Mouse (Mus musculus) layer of hippocampus, postnatal 14 days (tissue): ENCODE data around the gene Gal3st1. TPM values are rescaled to one million over a fixed set of nuclear protein-coding genes. Genes with fewer than 3 reads are reported as not detected.
"Not testable (repeated sequence)": the region's sequence is repeated elsewhere in the genome, so short reads cannot be mapped to it uniquely, and the experiment has no call there.

ENCODE experiments used
- DNase-seq, 2 experiments: peaks; one replicate each; pipeline ENCODE4 v3.0.0; 2021 to 2022; ENCODE audit warnings: low spot score in 2 of 2, mixed read lengths in 1 of 2
- total RNA-seq, 2 experiments: library from RNA; stranded (reverse); gene quantifications; 2 replicates each; pipeline ENCODE4 v1.2.3; 2021

Gal3st1 gene
- total RNA-seq, 2 experiments from 2014 or later: 20.4 to 23.0 TPM

DNA sequence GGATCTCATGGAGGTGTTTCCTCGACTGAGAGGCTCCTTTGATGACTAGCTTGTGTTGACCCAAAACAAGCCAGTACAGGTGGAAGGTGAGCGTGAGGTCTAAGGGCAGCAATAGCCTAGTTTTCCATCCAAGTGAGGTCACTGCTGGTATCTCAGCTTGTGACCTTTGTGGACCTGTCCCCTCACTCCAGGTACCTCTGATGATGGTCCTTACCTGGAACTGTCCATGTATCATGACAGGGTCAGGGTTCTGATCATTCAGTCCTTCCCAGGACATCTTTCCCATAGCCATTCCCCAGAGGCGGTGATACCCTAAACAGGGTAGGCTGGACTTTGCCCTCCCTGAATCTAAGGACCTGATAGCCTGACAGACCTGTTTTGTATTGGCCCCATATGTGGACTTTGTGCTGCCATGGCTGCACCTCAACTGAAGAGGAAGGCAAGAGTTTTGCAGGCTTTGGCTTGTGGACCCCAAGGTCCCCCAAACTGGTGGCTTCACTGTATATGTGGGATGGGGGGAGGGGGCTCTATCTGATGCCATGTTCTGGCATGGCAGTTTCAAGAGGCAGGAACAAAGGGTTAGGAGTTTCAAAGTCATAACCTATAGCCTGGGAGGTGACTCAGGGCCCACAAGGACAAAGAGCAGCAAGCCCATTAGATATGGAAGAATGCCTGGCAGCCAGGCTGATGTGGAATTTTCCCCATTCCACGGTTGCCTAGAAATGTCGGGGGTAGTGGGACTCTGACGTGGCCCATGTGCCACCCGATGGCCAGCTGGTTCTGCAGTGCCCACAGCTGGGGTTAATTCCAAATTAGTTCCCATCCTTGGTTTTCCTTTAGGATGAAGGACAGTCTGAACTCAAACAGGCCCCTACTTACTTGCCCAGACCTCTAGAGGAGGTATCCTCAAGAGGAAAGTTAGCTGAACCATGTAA lies 894 bp upstream of the Gal3st1 start:
- no peak for DNase-seq

DNA sequence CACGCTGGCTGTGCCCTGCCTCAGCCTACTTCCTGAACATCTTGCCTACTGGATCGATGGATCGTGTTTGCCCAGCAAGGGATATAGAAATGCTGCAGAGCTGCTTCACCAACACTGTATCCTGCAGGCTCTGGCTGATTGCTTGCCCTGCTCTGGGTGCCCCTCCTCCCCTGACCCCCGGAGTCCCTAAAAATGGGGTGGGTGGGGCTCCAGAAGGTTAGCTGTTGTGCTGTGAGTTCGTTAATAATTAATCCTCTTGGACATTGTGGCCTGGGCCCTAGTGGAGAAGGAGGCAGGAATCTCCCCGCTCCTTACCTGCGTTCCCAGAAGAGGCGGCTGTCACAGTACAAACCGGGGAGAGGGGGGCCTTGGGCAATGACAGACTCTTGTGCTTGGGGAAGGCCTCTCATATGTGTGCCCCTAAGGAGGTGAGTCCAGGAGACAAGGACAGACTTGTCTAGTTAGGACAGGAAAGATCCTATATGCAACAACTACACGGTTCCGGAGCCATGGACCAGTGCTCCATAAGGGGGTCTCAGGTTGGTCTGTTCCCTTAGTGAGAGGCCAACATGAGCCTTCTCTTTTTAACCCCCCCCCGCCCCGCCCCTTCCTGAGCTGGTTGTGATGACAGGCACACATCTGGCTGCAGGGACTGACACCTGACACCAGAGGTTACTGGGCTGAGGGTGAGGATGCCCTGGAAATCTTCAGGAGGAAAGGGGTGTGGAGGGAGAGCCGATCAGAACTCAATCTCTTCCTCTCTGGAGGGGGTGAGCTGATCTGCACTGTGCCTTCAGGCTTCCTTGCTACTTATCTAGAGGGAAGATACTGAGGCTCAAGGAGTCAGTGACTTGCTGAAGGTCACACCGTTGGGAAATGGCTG lies 668 bp downstream of the Gal3st1 start:
- no peak for DNase-seq

DNA sequence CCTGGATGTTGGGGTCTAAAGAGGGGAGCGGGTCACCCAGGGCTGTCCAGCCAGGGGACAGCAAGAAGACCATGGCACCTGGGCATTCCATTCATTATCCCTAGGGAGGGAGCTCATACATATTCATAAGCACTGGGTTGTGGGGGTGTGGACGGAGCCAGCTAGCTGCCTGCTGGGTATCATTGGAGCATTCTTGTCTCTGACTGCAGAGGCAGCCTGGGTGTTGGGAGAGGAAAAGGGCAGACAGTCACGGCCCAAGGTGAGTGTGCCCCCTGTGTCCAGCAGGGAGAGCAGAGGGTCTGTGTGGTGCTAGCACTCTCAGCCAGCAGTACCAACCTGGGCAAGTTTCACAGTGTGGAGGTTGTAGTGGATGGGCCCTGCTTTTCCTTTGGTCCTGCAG lies 6.3 kb downstream of the Gal3st1 start:
- DNase-seq: no peak

DNA sequence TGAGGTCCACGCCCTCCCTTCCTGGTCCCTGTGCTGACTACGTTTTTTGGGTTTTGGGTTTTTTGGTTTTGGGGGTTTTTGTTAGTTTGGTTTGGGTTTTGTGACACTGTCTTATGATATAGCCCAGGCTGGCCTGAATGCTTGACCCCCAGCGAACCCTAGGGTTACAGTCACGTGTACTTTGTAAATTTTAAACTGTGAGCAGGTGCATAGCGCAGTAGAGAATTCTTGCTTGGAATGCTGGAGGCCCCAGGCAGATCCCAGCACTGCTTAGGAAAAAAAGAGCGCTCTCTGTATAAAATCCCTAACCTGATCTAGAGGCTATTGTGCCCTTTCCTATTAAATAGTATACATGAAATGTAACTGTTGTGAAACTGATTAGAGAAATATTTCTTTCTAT lies 9.7 kb downstream of the Gal3st1 start:
- no peak for DNase-seq

DNA sequence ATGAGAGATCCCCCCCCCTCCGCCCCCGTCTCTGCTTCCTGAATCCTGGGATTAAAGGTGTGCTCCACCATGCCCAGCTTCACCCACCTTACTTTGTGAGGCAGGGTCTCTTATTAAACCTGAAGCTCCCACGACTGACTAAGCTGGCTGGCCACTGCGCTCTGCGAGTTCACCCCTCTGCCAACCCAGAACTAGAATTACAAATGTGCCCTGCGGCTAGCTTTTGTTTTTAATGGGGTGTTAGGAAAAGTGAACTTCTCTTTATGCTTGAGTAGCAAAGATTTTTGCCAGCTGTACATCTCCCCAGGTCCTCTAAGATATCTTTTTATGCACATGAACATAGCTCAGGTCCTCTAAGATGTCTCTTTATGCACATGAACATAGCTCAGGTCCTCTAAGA lies 10.5 kb downstream of the Gal3st1 start:
- no peak for DNase-seq

DNA sequence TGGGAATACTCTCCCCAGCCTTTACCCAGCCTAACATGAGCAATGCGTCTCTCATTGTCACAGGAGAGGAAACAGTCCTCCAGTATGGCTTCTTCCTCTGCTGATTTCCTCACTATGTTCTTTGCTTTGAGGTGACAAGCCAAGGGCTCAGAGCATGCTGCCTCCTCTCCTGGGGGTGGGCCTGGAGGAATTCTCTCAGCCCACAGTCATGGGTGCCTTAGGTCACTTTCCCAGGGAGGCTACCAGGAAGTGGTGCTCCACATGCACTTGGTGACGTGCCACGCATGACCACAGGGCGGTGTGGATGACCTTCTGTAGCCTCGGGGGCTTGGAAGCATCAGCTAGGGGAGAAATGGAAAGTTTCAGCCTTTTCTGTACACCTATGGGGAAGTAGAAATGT lies 12.1 kb downstream of the Gal3st1 start:
- DNase-seq: no peak

DNA sequence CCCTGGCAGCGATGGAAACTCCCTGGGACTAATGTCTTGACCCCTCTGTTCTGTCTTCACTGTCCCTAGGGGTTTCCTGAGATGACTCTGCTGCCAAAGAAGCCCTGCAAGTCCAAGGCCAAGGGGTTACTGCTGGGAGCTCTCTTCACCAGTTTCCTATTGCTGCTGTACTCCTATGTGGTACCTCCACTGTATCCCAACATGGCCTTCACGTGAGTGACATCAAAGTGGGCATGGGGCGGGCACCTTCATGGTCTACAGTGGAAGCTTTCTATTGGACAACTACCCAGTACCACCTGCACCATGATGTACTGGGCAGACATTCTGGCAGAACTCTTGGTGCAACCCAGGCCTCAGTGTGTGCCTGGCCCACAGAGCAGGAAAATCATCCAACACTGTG lies 13.4 kb downstream of the Gal3st1 start:
- no peak for DNase-seq

DNA sequence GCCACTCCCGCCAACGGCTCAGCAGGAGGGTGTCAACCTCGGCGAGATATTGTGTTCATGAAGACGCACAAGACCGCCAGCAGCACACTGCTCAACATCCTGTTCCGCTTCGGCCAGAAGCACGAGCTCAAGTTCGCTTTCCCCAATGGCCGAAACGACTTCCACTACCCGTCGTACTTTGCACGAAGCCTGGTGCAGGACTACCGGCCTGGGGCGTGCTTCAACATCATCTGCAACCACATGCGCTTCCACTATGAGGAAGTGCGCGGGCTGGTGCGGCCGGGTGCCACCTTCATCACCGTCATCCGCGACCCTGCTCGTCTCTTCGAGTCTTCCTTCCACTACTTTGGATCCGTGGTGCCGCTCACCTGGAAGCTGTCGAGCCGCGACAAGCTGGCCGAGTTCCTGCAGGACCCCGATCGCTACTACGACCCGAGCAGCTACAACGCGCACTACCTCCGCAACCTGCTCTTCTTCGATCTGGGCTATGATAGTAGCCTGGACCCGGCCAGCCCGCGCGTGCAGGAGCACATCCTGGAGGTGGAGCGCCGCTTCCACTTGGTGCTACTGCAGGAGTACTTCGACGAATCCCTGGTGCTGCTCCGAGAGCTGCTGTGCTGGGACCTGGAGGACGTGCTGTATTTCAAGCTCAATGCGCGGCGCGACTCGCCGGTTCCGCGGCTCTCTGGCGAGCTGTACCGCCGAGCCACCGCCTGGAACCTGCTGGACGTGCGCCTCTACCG lies 14.7 kb downstream of the Gal3st1 start:
- DNase-seq: no peak

DNA sequence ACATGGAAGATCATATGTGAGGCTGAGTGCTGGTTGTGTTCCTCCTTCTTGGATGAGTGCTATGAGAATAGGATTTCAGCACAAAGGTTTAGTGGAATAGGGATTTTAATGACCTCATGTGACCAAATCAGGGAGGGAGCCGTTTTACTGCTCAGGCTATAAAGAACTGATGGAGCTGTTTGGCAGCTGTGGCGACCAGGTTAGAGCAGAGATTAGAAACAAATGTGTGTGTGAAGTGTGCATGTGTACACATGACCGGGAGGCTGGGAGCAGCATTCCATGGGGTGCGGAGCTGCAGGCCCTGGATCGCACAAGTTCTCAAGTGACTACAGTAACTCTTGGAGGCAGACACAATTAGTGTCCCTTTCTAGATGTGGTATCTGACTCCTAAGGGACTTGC lies 16.1 kb downstream of the Gal3st1 start:
- DNase-seq: no peak

DNA sequence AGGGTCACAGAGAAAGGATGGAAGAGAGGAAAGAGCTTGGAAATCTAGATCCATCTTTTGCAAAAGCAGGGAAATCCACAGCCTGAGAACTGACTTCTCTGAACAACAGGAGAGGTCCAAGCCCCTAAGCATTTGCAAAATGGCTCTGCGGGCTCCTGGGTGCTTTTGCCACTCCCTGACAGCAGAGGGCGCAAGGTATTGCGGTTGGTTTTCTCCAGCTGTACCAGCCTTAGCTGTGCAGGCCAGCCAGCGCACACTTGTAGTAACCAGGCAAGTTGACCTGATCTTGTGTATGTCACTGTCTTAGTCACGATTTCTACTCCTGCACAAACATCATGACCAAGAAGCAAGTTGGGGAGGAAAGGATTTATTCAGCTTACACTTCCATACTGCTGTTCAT lies 18.2 kb downstream of the Gal3st1 start:
- DNase-seq: peak; percentile 66 to 79

DNA sequence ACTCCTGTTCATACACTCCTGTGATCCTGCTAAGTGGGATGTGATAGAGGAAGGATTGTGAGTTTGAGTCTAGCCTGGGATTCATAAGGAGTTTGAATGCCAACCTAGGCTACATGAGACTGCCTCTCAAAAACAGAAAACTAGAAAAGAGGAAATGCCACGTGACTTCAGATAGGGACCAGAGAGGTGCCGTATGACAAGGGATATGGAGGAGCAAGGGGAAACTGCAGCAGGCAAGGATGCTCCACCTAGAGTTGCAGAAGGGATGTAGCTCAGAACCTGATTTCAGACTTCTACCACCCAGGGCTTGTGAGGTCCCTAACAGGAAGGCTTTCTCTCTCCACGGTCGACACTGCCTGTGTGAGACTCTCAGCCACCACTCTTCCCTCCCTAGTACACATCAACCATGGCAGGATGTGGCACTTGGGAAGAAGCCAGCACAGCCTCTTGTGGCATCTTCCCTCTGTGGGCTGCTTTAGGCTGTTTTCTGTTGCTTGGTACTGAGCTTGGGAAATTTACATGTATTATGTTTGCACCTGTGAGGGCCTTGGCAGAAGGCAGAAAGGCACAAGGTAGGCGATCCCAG lies 21.9 kb downstream of the Gal3st1 start:
- no peak for DNase-seq

DNA sequence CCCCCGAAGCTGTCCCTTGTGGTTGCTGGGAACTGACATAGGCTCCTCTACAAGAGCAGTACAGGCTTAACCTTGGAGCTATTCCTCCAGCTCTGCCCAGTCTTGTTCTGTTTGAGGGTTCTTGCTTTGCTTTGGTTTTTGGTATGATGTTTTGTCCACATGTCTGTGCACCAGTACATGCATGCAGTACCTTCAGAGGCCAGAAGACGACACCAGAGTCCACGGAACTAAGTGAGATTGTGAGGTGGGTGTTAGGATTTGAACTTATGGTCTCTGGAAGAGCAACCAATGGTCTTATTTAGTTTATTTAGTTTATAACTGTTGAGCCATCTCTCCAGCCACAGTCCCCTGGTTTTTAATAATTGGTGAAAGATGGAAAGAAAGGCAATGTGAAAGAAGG lies 23.0 kb downstream of the Gal3st1 start:
- DNase-seq: no peak

DNA sequence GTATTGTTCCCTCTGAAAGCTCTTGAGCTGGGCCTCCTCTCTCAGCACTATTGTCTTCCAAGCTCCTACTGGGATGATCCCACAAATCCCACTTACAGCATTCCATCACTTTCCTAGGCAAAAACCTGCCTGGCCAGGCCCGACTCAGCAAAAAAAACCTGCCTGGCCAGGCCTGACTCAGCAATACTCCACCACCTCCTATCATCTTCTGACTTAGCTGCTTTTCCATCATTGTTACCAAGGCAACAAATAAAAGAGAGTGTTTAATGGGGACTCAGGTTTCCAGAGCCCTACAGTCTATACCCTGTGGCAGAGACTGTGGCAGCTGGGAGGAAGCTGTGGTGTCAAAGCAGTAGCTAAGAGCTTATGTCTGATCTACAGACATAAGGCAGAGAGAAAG lies 29.2 kb downstream of the Gal3st1 start:
- no peak for DNase-seq

DNA sequence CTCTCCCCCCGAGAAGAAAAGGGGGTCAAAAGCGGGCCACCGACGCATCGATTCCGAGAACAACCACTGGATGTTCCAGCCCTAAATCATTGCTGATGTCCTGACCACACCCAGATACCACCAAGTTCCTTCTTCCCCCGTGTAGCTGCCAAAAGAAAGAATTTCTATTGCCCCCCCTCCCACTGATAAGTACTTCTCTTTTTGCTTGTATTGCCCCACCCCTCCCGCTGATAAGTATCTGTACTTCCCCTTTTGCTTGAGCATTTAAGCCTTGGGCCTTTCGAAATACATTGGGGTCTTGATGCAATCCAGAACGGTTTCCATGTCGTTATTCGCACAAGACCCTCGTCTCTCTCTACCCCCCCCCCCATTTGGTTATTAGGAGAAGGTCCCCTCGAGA lies 32.4 kb downstream of the Gal3st1 start:
- not testable (repeated sequence) for DNase-seq

DNA sequence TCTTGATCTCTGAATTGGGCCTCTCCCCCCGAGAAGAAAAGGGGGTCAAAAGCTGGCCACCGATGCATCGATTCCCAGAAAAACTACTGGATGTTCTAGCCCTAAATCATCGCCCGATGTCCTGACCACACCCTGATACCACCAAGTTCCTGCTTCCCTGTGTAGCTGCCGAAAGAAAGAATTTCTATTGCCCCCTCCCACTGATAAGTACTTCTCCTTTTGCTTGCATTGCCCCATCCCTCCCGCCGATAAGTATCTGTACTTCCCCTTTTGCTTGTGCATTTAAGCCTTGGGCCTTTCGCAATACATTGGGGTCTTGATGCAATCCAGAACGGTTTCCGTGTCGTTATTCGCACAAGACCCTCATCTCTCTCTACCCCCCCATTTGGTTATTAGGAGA lies 38.7 kb downstream of the Gal3st1 start:
- not testable (repeated sequence) for DNase-seq

DNA sequence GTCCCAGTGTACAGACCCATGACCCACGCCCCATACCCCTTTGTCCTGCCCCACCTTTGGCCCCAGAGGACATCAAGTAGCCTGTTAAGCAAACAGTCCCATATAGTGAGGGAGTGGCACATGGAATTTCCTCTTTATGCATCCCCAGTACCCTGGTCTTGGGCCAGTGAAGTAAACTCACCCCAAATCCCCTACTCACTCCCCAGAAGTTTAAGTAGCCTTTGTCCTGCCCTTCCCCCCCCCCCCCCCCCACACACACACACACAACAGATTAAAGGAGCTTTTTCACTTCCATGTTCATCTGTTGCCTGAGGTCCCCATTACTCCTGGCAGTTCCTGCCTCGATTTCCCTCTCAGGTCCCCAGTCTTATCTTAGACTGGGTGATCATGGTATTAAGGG lies 39.9 kb downstream of the Gal3st1 start:
- DNase-seq: no peak

DNA sequence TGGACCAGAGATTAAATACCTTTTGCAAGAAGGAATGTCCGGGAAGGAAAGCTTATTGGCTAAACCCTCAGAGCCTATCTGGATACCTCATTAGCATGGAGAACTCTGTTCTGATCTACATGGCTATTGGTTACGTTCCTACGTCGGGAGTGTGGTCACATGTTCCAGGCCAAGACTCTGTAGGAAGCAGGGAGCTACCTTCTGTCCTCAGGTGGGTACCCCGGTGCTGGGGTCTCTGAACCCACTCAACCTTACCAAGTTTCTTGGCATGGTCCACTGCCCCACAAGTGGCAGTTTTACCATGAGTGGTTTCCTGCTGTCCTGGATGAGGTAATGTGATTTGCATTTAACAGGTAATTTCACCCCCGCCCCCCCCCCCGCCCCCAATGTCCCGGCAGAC lies 43.6 kb downstream of the Gal3st1 start:
- DNase-seq: no peak

DNA sequence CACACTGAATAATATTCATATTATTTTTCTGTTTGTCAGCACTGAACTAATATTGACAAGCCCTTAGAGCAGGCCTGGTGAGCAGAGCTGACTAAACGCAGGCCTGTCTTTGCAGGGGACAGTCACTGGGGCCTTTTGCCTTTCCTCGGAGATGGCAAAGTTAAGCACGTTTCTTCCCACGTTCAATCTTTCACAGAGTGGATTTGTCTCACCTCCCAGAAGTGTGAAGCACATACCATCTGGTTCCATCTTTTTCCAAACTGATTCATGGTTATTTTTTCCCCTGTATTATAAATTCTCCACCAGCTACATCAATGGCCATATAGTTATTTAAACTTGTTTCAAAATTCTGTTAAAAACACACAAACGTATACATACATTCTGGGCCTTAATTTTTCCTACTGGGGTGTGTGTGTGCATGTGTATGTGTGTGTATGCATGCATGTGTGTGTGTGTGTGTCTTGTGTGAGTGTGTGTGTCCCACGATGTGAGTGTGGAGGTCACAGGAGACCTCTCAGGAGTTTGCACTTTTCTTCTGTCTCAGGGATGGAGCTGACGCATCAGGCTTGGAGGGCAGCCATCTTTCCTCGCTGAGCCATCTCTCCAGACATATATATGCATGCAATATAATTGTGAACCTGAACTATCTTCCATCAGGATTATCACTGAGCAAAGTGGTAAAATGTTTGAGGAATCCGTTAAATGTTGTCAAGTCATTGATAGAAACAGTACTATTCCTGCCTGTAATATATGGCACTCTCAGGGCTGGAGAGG lies 44.3 kb downstream of the Gal3st1 start:
- peak in 1 of 2 experiments; percentile 26 for DNase-seq

DNA sequence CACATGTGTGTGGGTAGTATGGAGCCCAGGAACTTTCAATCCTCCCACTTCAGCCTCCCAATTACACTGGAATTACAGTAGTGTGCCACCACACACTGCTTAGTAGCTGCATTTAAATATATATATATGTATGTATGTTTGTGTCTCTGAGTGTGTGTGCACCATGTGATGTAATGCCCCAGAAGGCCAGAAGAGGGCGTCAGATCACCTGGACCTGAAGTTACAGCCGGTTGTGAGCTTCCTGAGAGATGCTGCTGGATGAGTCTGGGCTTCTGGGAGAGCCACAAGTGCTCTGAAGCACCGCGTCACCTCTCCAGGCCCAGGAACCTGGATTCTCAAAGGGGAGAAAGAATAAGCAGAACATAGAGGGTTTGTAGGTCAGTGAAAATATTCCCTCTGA lies 45.9 kb downstream of the Gal3st1 start:
- no peak for DNase-seq
